Mouse (Mus musculus) lung, postnatal 0 days (tissue): ENCODE results near the gene Nrxn1.

Source experiments
- CTCF ChIP-seq: IDR thresholded peaks from 2 replicates; pipeline ENCODE4 v1.5.1; 2016; ENCODE audit warnings: antibody characterized with exemption, mild to moderate bottlenecking
- EP300 ChIP-seq: IDR thresholded peaks from 2 replicates; pipeline ENCODE4 v1.6.1; 2016; ENCODE audit warnings: antibody characterized with exemption, mild to moderate bottlenecking, control low read depth

GRCm38 (mm10) chr17:90775397-90775796 is 317.5 kb downstream of the Nrxn1 start:
- TF ChIP-seq CTCF (no peak), EP300 (no peak)
